Mouse (Mus musculus) urinary bladder, adult 2 months (tissue): Measurements from ENCODE around the gene 4930544D05Rik. TPM values are rescaled to one million over a fixed set of nuclear protein-coding genes. Genes with fewer than 3 reads are reported as not detected.

Source experiments
- DNase-seq: peaks from one replicate; pipeline ENCODE4 v3.0.0; 2022; ENCODE audit warnings: low spot score
- polyA plus RNA-seq: library from polyadenylated mRNA; depleted of rRNA; stranded (reverse); fragments of >200 nt; gene quantifications from 2 replicates; pipeline ENCODE4 v1.2.3, GENCODE M21; 2012; rRNA removed

The 4930544D05Rik gene
- polyA plus RNA-seq, 1 experiment = not detected

DNA sequence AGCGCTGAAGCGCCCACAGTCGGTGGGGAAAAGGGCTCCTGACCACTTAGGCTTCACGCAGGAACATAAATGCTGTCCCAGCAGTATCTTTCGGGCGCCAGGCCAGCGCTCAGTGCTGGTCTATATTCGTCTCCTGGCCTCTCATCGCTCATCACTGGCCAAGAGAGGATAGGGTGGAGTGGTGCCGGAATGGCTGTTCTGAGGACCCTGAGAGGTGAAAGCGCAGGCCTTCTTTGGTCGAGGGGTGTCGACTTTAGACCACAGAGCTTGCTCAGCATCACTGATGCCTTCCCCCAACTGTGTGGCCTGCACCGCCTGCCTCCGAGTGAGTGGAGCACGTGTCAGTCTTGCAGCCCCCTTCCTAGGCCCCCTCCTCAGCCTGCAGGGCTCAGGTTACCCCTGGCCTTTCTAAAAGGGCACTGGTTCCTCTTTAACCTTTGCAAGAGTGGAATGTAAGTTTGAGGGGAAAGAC, 40.8 kb downstream of the 4930544D05Rik start:
- no peak for DNase-seq

DNA sequence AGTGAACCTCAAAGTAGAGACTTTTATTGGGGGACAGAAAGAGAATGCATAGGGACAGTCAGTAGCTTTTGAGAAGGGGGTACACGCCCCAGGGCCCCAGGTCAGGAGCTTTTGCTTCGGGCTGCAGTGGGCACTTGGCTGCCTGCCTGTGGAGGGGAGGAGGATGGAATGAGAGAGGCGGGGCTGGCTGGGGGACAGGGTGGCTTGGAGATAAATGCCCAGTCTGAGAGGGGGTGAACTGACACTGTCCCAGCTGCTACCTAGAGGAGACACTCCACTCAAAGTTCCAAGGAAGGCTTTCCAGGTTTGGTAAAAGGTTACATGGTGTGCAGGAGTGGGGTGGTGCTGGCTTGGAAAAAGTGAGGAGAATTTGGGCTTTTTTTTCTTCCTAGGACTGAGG, 41.3 kb downstream of the 4930544D05Rik start, which contains the start of gene Eno3:
Gene Eno3 (plus strand): TSS at position 239 of the 400 bp plus-strand sequence.
- no peak for DNase-seq

DNA sequence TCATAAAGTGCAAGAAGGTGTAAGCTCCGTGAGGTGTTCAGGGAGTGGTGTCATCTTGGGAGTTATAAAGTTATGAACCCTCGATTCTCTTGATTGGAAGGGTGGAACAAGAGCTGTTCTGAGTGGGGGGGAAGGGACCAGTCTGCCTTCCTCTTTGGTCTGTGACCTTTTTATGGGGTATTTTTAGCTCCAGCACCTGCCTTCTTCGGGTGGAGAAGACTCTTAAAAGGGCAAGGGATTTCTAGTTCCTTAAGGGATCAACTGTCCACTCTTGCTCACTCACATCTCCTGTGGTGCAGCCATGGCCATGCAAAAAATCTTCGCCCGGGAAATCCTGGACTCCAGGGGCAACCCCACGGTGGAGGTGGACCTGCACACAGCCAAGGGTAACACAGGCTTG, 41.9 kb downstream of the 4930544D05Rik start:
- no peak for DNase-seq

DNA sequence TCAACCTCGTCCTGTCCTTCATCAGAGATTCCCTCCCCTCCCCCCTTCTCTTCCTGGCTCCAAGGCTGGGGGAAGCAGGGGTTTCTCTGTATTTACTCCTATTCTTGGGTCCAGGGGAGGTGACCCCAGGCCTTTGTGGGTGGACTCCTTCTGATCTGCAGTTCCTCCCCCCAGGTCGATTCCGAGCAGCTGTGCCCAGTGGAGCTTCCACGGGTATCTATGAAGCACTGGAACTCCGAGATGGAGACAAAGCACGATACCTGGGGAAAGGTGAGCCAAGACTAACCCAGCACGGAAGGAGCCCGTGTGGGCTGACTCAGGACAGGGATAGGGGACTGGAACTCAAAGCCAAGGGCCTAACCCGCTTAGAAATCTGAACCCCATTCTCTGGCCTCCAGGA, 42.3 kb downstream of the 4930544D05Rik start:
- no peak for DNase-seq

DNA sequence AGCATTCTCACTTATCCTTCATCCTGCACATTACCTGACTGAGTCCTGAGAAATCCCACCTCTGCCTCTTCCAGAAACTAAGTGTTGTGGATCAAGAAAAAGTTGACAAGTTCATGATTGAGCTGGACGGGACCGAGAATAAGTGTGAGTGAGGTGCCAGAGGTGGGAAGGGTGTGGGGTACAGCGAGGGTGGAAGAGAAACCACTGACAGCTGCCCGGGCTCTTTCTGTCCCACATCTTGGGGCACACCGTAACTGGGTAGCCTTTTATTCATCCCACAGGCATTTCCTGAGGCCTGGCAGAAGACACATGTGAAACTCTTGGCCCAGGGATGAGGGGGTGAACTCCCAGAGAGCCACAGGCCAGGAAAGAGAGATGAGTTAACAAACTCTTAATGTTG, 42.9 kb downstream of the 4930544D05Rik start:
- DNase-seq = no peak

GRCm38 (mm10) chr11:70658942-70659341, 43.3 kb downstream of the 4930544D05Rik start:
- no peak for DNase-seq

GRCm38 (mm10) chr11:70660571-70660970, 44.9 kb downstream of the 4930544D05Rik start:
- DNase-seq = no peak

- no peak for DNase-seq
Measured at GRCm38 (mm10) chr11:70663101-70663500, 47.5 kb downstream of the 4930544D05Rik start.

GRCm38 (mm10) chr11:70663957-70664356, 48.3 kb downstream of the 4930544D05Rik start:
- DNase-seq = no peak

- no peak for DNase-seq
Measured at GRCm38 (mm10) chr11:70664741-70665140, 49.1 kb downstream of the 4930544D05Rik start.

Other genes starting within 250 kb of the 4930544D05Rik start
- 11.1 and 15.3 TPM in 2 replicates for gene Pelp1, start 205.8 kb upstream of the 4930544D05Rik start, polyA plus RNA-seq
- gene Arrb2, start 183.2 kb upstream of the 4930544D05Rik start, polyA plus RNA-seq = 18.5 and 22.0 TPM in 2 replicates
- 20.1 and 20.8 TPM in 2 replicates for gene Med11, start 163.9 kb upstream of the 4930544D05Rik start, polyA plus RNA-seq
- gene Zmynd15, start 156.4 kb upstream of the 4930544D05Rik start, polyA plus RNA-seq = 3.9 and 4.4 TPM in 2 replicates
- gene Cxcl16, start 155.9 kb upstream of the 4930544D05Rik start, polyA plus RNA-seq = 28.9 and 29.2 TPM in 2 replicates
- gene Tm4sf5, start 110.6 kb upstream of the 4930544D05Rik start, polyA plus RNA-seq = 0.72 and 0.80 TPM in 2 replicates
- gene Vmo1, start 101.2 kb upstream of the 4930544D05Rik start, polyA plus RNA-seq = 0.43 and 0.72 TPM in 2 replicates
- gene Gltpd2, start 96.7 kb upstream of the 4930544D05Rik start, polyA plus RNA-seq = 0.14 and 0.15 TPM in 2 replicates
- 249 and 294 TPM in 2 replicates for gene Psmb6, start 90.5 kb upstream of the 4930544D05Rik start, polyA plus RNA-seq
- gene Gm40193, start 82.9 kb upstream of the 4930544D05Rik start, polyA plus RNA-seq = not detected in 2 replicates
- 33.6 and 38.7 TPM in 2 replicates for gene Pld2, start 75.8 kb upstream of the 4930544D05Rik start, polyA plus RNA-seq
- gene Mink1, start 53.0 kb upstream of the 4930544D05Rik start, polyA plus RNA-seq = 87.2 and 89.1 TPM in 2 replicates
- 0.40 and 0.44 TPM in 2 replicates for gene Chrne, start 3.4 kb downstream of the 4930544D05Rik start, polyA plus RNA-seq
- 0.01 and 0.10 TPM in 2 replicates for gene Gp1ba, start 23.3 kb downstream of the 4930544D05Rik start, polyA plus RNA-seq
- 116 and 119 TPM in 2 replicates for gene Rnf167, start 31.4 kb downstream of the 4930544D05Rik start, polyA plus RNA-seq
- 93.9 and 96.9 TPM in 2 replicates for gene Slc25a11, start 31.6 kb downstream of the 4930544D05Rik start, polyA plus RNA-seq
- 1,258 and 1,344 TPM in 2 replicates for gene Pfn1, start 38.8 kb downstream of the 4930544D05Rik start, polyA plus RNA-seq
- 104 and 126 TPM in 2 replicates for gene Eno3, start 41.4 kb downstream of the 4930544D05Rik start, polyA plus RNA-seq
- 89.4 and 93.2 TPM in 2 replicates for gene Spag7, start 53.6 kb downstream of the 4930544D05Rik start, polyA plus RNA-seq
- 16.6 and 25.4 TPM in 2 replicates for gene Camta2, start 72.3 kb downstream of the 4930544D05Rik start, polyA plus RNA-seq
- 4.3 and 5.1 TPM in 2 replicates for gene Inca1, start 84.3 kb downstream of the 4930544D05Rik start, polyA plus RNA-seq
- 77.5 and 105 TPM in 2 replicates for gene Kif1c, start 84.7 kb downstream of the 4930544D05Rik start, polyA plus RNA-seq
- gene Zfp3, start 148.4 kb downstream of the 4930544D05Rik start, polyA plus RNA-seq = 5.8 and 6.5 TPM in 2 replicates
- 1.1 and 1.5 TPM in 2 replicates for gene Scimp, start 196.7 kb downstream of the 4930544D05Rik start, polyA plus RNA-seq
- gene Rabep1, start 228.9 kb downstream of the 4930544D05Rik start, polyA plus RNA-seq = 12.3 and 15.8 TPM in 2 replicates